Mouse (Mus musculus) lung, postnatal 0 days (tissue): ENCODE measurements around the gene Cck.

Experiments used
- CTCF ChIP-seq: IDR thresholded peaks from 2 replicates; pipeline ENCODE4 v1.5.1; 2016; ENCODE audit warnings: antibody characterized with exemption, mild to moderate bottlenecking
- EP300 ChIP-seq: IDR thresholded peaks from 2 replicates; pipeline ENCODE4 v1.6.1; 2016; ENCODE audit warnings: antibody characterized with exemption, mild to moderate bottlenecking, control low read depth

- TF ChIP-seq CTCF (no peak), EP300 (no peak)
These were observed 25.8 kb downstream of the Cck start for GRCm38 (mm10) chr9:121469711-121470110.
